Mouse (Mus musculus): Measurements from ENCODE around the gene 9530077C05Rik.

DNA sequence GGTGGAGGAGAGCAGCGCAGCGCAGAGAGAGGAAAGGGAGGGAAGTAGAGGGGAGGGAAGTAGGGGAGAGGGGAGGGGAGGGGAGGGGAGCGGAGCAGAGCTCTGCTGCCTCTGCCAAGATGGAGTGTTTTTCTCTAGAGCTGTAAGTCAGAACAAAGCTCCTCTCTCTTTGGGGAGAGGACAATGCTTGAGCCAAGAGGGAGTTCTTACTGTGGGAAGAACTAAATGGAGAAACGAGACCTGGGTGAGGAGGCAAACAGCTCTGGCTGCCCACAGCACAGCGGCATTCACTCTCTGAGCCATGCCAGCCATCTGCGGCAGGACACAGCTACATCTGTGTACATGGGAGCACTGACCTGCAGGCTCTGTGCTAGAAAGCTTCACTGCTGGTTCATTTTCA is 43.3 kb upstream of the 9530077C05Rik start:
- TF ChIP-seq CTCF (IDR thresholded peaks at IDR 0.05; ENCODE audit: low read depth) (no peak), EP300 (IDR thresholded peaks at IDR 0.05; ENCODE audit: low read depth) (no peak)

Data from liver, postnatal 0 days (tissue).